30 mouse cellular contexts compared by ENCODE assay signal in the genomic region with DNA sequence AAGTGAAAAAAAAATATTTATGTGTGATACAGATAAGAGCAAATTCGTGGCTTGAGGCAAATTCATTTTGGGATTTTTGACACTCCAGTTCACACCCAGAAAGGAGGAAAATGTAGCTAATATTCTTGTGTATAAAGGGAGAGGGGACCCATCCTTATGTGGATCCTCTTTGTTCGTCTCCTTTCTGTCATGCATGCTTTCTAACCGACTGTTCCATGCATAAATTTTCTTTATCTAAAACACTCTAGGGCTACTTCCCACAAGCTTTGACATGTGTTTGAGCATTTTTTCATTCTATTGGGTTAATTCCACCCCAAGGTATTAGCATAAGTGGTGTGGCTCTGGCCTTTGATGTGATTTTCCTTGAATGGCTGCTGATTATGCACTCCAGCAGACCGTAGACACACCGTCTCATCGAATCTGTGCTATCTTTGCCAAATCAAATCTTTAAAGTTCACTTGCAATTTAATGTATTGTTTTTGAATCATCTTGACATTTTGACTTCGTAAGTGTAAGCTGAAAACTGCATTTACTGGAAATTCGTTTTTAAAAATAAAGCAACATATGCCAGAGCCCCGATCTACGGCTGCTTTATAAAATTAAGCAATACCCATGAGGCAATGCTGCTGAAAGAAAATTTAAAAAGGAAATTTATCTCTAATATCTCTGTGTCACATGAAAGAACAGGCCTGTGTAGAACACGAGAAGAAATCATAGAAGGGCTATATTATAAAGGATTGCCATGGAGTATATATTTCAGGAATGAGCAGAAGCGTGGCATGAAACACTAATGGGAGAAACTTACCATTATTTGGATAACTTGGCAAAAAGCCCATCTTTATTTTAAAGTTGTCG. TPM values are rescaled to one million over a fixed set of nuclear protein-coding genes. Genes with fewer than 3 reads are reported as not detected.
A peak's percentile ranks its signal among the peaks of the same experiment; 100 is the strongest.
DNase-seq lines count a peak whose midpoint lies in the region; ATAC-seq and TF ChIP-seq lines count a peak whose summit lies in the region.
"Had no signal": no experiment of that assay in that cellular context is flagged by ENCODE, and none has a peak within 500 bp of the region (broad histone marks: within the 10 kb centered on the region; RNA-seq: fewer than 3 reads in every experiment).

No protein-coding gene starts in this region.

- 63% methylated on average over 13 of the region's 13 CpGs for WGBS in forebrain, embryonic 14.5 days
- 58% methylated on average over 13 of the region's 13 CpGs for WGBS in hindbrain, embryonic 14.5 days
- WGBS in midbrain, embryonic 15.5 days, result 36% methylated on average over 13 of the region's 13 CpGs
- WGBS in heart, adult 2 months, result 77% methylated on average over 13 of the region's 13 CpGs
- 84% methylated on average over 13 of the region's 13 CpGs for WGBS in embryonic facial prominence, embryonic 10.5 days

- no peak overlapping the region for H3K9ac ChIP-seq in forebrain, embryonic 14.5 days (ENCODE audit: low read length)
- H3K9ac ChIP-seq in hindbrain, embryonic 14.5 days, result no peak overlapping the region
- no peak overlapping the region for H3K9ac ChIP-seq in midbrain, embryonic 15.5 days
- H3K9ac ChIP-seq in heart, adult 2 months (ENCODE audit: low read depth, low read length), result no peak overlapping the region
- H3K9ac ChIP-seq: heart, embryonic 12.5 days; hindbrain, embryonic 15.5 days; limb, embryonic 12.5 days; liver, postnatal 0 days had no signal

- no peak for TF ChIP-seq EP300 in heart, adult 2 months (IDR thresholded peaks at IDR 0.05; ENCODE audit: insufficient read depth, low read depth, low read length)

- H3K4me2 ChIP-seq in forebrain, embryonic 14.5 days (ENCODE audit: low read length), result no peak overlapping the region
- 0 out of 2 replicates have a peak overlapping the region, but pooled peaks have one; percentile 15 for H3K4me2 ChIP-seq in hindbrain, embryonic 14.5 days (replicated peaks)
- no peak overlapping the region for H3K4me2 ChIP-seq in midbrain, embryonic 15.5 days
- H3K4me2 ChIP-seq: heart, embryonic 12.5 days; hindbrain, embryonic 15.5 days; limb, embryonic 12.5 days; liver, embryonic 11.5 days had no signal

- TF ChIP-seq POLR2A in brain, embryonic 14.5 days (IDR thresholded peaks at IDR 0.05; ENCODE audit: borderline replicate concordance, extremely low read depth, insufficient read depth, insufficient read length, poor library complexity, severe bottlenecking), result no peak
- TF ChIP-seq POLR2A in heart, adult 2 months (IDR thresholded peaks at IDR 0.05; ENCODE audit: insufficient read depth, low read depth, low read length), result no peak

- no peaks in the 10 kb centered on the region for H3K79me2 ChIP-seq in heart, adult 2 months (replicated peaks; ENCODE audit: control insufficient read depth, insufficient read depth, low read length)

- ATAC-seq in forebrain, embryonic 14.5 days, result peak; percentile 71
- ATAC-seq in hindbrain, embryonic 14.5 days (ENCODE audit: low FRiP score), result 0 out of 2 replicates have a peak, but pooled peaks have one; percentile 59
- peak; percentile 94 for ATAC-seq in midbrain, embryonic 15.5 days (replicated peaks)
- ATAC-seq: intestine, embryonic 16.5 days; liver, postnatal 0 days; lung, postnatal 0 days had no signal

- no peak overlapping the region for H3K27ac ChIP-seq in forebrain, embryonic 14.5 days (ENCODE audit: low read depth, low read length)
- H3K27ac ChIP-seq in hindbrain, embryonic 14.5 days, result 0 out of 2 replicates have a peak overlapping the region, but pooled peaks have one; percentile 21
- peak overlapping the region; percentile 17; the same call in 1 of the 2 replicates for H3K27ac ChIP-seq in midbrain, embryonic 15.5 days
- no peak overlapping the region for H3K27ac ChIP-seq in heart, adult 2 months
- no peak overlapping the region for H3K27ac ChIP-seq in embryonic facial prominence, embryonic 10.5 days (replicated peaks)
- H3K27ac ChIP-seq: hindbrain, embryonic 15.5 days; layer of hippocampus, adult 2 months; limb, embryonic 12.5 days; macrophage had no signal

- DNase-seq in brain, embryonic 14.5 days (ENCODE audit: low read depth), result peak; percentile 69
- peak; percentile 27 for DNase-seq in forebrain, embryonic 14.5 days (ENCODE audit: low spot score)
- no peak for DNase-seq in hindbrain, embryonic 14.5 days (ENCODE audit: low spot score)
- no peak for DNase-seq in heart, adult 2 months
- no peak for DNase-seq in right cerebral cortex, postnatal 25 days
- no peak for DNase-seq in embryonic facial prominence, embryonic 10.5 days (ENCODE audit: low spot score)
- DNase-seq: adrenal gland, adult 8-10 months; cerebellum, adult 2 months; cerebellum, postnatal 36 days; embryo, embryonic 11 days; gastrocnemius, postnatal 10 days; heart, postnatal 10 days; kidney, postnatal 25 days; liver, postnatal 0 days; right cerebral cortex, postnatal 14 days; thymus, postnatal 14 days had no signal

- intact Hi-C loops in heart, adult 2 months (cut with DNase I), result no loop called here

- H3K36me3 ChIP-seq in forebrain, embryonic 14.5 days (ENCODE audit: control insufficient read depth, insufficient read depth, low read length), result no peaks in the 10 kb centered on the region
- no peaks in the 10 kb centered on the region for H3K36me3 ChIP-seq in hindbrain, embryonic 14.5 days (replicated peaks; ENCODE audit: control insufficient read depth, insufficient read depth)
- H3K36me3 ChIP-seq in midbrain, embryonic 15.5 days (replicated peaks), result no peaks in the 10 kb centered on the region
- no peaks in the 10 kb centered on the region for H3K36me3 ChIP-seq in heart, adult 2 months (ENCODE audit: control insufficient read depth, insufficient read depth, low read length)
- H3K36me3 ChIP-seq in embryonic facial prominence, embryonic 10.5 days (replicated peaks), result no peaks in the 10 kb centered on the region
- H3K36me3 ChIP-seq: heart, embryonic 12.5 days; hindbrain, embryonic 15.5 days; limb, embryonic 12.5 days had no signal

- H3K4me1 ChIP-seq in forebrain, embryonic 14.5 days (ENCODE audit: control insufficient read depth, insufficient read depth, low read length), result no peaks in the 10 kb centered on the region
- H3K4me1 ChIP-seq in hindbrain, embryonic 14.5 days (replicated peaks; ENCODE audit: control insufficient read depth, insufficient read depth, low read length), result no peaks in the 10 kb centered on the region
- peaks cover 4% of the 10 kb centered on the region for H3K4me1 ChIP-seq in midbrain, embryonic 15.5 days
- no peaks in the 10 kb centered on the region for H3K4me1 ChIP-seq in heart, adult 2 months (ENCODE audit: control insufficient read depth, insufficient read depth, low read length)
- H3K4me1 ChIP-seq in embryonic facial prominence, embryonic 10.5 days, result no peaks in the 10 kb centered on the region
- H3K4me1 ChIP-seq: heart, embryonic 12.5 days; hindbrain, embryonic 15.5 days; limb, embryonic 12.5 days had no signal

- no peak overlapping the region for H3K4me3 ChIP-seq in forebrain, embryonic 14.5 days (ENCODE audit: low read depth, low read length)
- H3K4me3 ChIP-seq in hindbrain, embryonic 14.5 days (replicated peaks; ENCODE audit: low read length), result no peak overlapping the region
- H3K4me3 ChIP-seq in midbrain, embryonic 15.5 days, result no peak overlapping the region
- H3K4me3 ChIP-seq in heart, adult 2 months, result no peak overlapping the region
- no peak overlapping the region for H3K4me3 ChIP-seq in embryonic facial prominence, embryonic 10.5 days
- H3K4me3 ChIP-seq: heart, embryonic 12.5 days; hindbrain, embryonic 15.5 days; layer of hippocampus, adult 2 months; limb, embryonic 12.5 days had no signal

- no peak for TF ChIP-seq CTCF in brain, embryonic 14.5 days (IDR thresholded peaks at IDR 0.05; ENCODE audit: borderline replicate concordance, extremely low read depth, insufficient read depth, insufficient read length)
- no peak for TF ChIP-seq CTCF in heart, adult 2 months (IDR thresholded peaks at IDR 0.05)

- H3K9me3 ChIP-seq in forebrain, embryonic 14.5 days (replicated peaks; ENCODE audit: control insufficient read depth, low read length), result no peaks in the 10 kb centered on the region
- H3K9me3 ChIP-seq in hindbrain, embryonic 14.5 days (ENCODE audit: control insufficient read depth, low read length), result no peaks in the 10 kb centered on the region
- H3K9me3 ChIP-seq in midbrain, embryonic 15.5 days, result no peaks in the 10 kb centered on the region
- H3K9me3 ChIP-seq in embryonic facial prominence, embryonic 10.5 days, result no peaks in the 10 kb centered on the region
- H3K9me3 ChIP-seq: heart, embryonic 12.5 days; hindbrain, embryonic 15.5 days; limb, embryonic 12.5 days had no signal

- H3K27me3 ChIP-seq in forebrain, embryonic 14.5 days (replicated peaks; ENCODE audit: control insufficient read depth, insufficient read depth, low read length), result no peaks in the 10 kb centered on the region
- no peaks in the 10 kb centered on the region for H3K27me3 ChIP-seq in hindbrain, embryonic 14.5 days (ENCODE audit: control insufficient read depth, insufficient read depth, low read length)
- no peaks in the 10 kb centered on the region for H3K27me3 ChIP-seq in midbrain, embryonic 15.5 days (replicated peaks)
- no peaks in the 10 kb centered on the region for H3K27me3 ChIP-seq in heart, adult 2 months (ENCODE audit: control insufficient read depth, insufficient read depth, low read length)
- H3K27me3 ChIP-seq in embryonic facial prominence, embryonic 10.5 days (replicated peaks; ENCODE audit: low read depth, poor library complexity, severe bottlenecking), result no peaks in the 10 kb centered on the region
- H3K27me3 ChIP-seq: heart, embryonic 12.5 days; hindbrain, embryonic 15.5 days; limb, embryonic 12.5 days had no signal

RNA-seq across cellular contexts. Expression of a gene that starts 21.8 kb away (rescaled TPM):
- polyA plus RNA-seq in brain, embryonic 14.5 days (2012; rRNA removed), result 0.87 and 1.1 TPM in 2 replicates
- polyA plus RNA-seq in forebrain, embryonic 14.5 days (2014; fragmentation: Nextera tagmentation; extraction: Ambion mirVana), result 1.1 and 1.4 TPM in 2 replicates
- 1.3 and 1.6 TPM in 2 replicates for polyA plus RNA-seq in hindbrain, embryonic 14.5 days (2014; fragmentation: Nextera tagmentation; extraction: Ambion mirVana)
- polyA plus RNA-seq in midbrain, embryonic 15.5 days (2015; fragmentation: Nextera tagmentation; extraction: Ambion mirVana), result 0.65 and 0.71 TPM in 2 replicates
- 10 to 100 TPM in 1 of 2 experiments, 1 to 10 TPM in 1; 8.4 to 12.8 TPM for total RNA-seq in heart, adult 2 months (2021)
- polyA plus RNA-seq in heart, adult 2 months (2012; rRNA removed), result 8.2 and 12.5 TPM in 2 replicates
- 1.5 and 2.0 TPM in 2 replicates for polyA plus RNA-seq in embryonic facial prominence, embryonic 10.5 days (2016; fragmentation: Nextera tagmentation; extraction: Ambion mirVana)
- total RNA-seq: MEL had no signal
- polyA plus RNA-seq: C2C12 had no signal

RNA-seq across cellular contexts. Expression of a gene that starts 23.6 kb away (rescaled TPM):
- polyA plus RNA-seq in brain, embryonic 14.5 days (2012; rRNA removed), result 0.29 and 0.63 TPM in 2 replicates
- polyA plus RNA-seq in forebrain, embryonic 14.5 days (2014; fragmentation: Nextera tagmentation; extraction: Ambion mirVana), result not detected in 2 replicates
- polyA plus RNA-seq in hindbrain, embryonic 14.5 days (2014; fragmentation: Nextera tagmentation; extraction: Ambion mirVana), result 2.2 and 2.9 TPM in 2 replicates
- polyA plus RNA-seq in midbrain, embryonic 15.5 days (2015; fragmentation: Nextera tagmentation; extraction: Ambion mirVana), result 0.77 and 1.1 TPM in 2 replicates
- not detected for total RNA-seq in heart, adult 2 months (2021)
- polyA plus RNA-seq in heart, adult 2 months (2012; rRNA removed), result not detected in 2 replicates
- polyA plus RNA-seq in embryonic facial prominence, embryonic 10.5 days (2016; fragmentation: Nextera tagmentation; extraction: Ambion mirVana), result not detected in 2 replicates
- total RNA-seq: granulocyte monocyte progenitor cell, adult 5-6 weeks; MEL had no signal
- polyA plus RNA-seq: C2C12; heart, embryonic 12.5 days; limb, embryonic 12.5 days; liver, embryonic 11.5 days; liver, postnatal 0 days; macrophage; spleen, adult 2 months; testis, adult 2 months had no signal

Comparison
In these comparisons a context has a peak if more than half of its experiments do, and no peak if none do; other contexts are left out.
1. DNase-seq: peak in brain, embryonic 14.5 days (single experiment) and forebrain, embryonic 14.5 days (single experiment); none in hindbrain, embryonic 14.5 days (single experiment), heart, adult 2 months (0 of 2), right cerebral cortex, postnatal 25 days (single experiment) and embryonic facial prominence, embryonic 10.5 days (single experiment).
2. H3K27ac ChIP-seq: peak in hindbrain, embryonic 14.5 days (single experiment) and midbrain, embryonic 15.5 days (single experiment); none in forebrain, embryonic 14.5 days (single experiment), heart, adult 2 months (single experiment) and embryonic facial prominence, embryonic 10.5 days (single experiment).
3. Peak in every context shown above with its lines, with median percentiles within 50 percentile points of each other: ATAC-seq.